Mouse (Mus musculus): ENCODE results near the gene Abhd16a. TPM values are rescaled to one million over a fixed set of nuclear protein-coding genes. Genes with fewer than 3 reads are reported as not detected.

Abhd16a gene
- total RNA-seq, 4 experiments from 2014 or later = 60.7 to 64.8 (median 62.3) TPM

DNA sequence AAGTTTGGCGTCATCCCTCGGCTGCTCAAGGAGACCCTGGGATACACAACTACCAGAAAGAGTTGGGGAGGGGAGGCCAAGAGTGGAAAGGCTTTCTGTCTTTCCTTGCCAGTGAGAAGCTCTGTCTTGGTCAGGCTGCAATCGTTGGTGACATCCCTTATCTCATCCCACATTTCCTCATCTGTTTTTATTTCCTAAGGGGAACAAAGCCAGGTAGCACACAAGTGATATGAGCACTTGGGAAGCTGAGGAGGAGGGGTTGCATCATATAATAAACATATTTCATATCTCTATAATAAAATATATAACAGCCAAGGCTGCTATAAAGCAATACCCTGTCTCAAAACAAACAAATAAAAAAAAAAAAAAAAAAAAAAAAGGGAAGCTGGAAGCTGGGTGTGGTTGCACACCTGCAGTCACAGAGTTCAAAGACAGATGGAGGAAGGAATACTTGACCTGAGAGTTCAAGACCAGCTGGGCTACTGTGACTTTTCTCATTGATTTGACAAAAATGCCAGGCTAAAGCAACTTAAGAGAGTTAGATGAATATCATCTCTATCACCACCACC lies 5.0 kb upstream of the Abhd16a start:
- no peak for DNase-seq (ENCODE audit: low spot score)

GRCm38 (mm10) chr17:35085208-35085865 lies 3.7 kb upstream of the Abhd16a start, which contains the start of gene Ly6g6f:
Gene Ly6g6f (minus strand): TSS chr17:35085610.
- no peak for DNase-seq (ENCODE audit: low spot score)

GRCm38 (mm10) chr17:35088151-35088550 lies 912 bp upstream of the Abhd16a start:
- no peak for DNase-seq (ENCODE audit: low spot score)

- no peak for DNase-seq (ENCODE audit: low spot score)
Observed at GRCm38 (mm10) chr17:35090166-35090932, 1.3 kb downstream of the Abhd16a start.

DNA sequence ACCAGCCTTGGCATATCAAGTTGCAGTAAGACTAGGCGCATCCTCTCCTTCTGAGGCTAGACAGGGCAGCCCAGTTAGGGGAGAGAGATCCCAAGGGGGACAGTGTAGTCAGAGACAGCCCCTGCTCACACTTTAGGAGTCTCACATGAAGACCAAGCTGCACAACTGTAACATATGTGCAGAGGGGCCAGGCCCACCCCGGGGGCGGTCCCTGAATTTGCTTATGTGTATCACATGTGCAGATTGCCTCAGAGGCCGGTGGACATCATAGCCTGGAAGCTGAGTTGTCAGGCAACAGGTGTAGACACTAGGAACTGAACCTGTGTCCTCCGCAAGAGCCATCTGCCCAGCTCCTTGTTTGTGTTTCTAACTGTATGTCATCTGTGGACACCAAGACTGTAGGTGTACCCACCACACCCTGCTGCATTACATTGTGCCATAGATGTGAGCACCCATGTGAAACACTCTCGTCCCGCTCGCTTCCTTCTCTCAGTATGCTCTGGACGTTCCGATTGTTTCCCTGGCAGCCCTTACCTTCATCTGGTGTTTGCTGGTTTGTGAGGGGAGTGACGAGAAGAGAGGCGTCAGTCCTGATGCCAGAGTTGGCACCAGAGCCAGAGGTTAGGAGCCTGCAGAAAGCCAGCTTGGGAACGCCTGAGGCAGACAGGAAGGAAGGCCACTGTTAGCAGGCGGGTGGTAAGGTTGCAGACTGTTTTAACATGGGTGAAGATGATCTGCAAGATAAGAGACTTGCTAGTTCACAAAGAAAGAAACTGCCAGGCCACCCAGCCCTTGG lies 3.5 kb downstream of the Abhd16a start:
- no peak for DNase-seq (ENCODE audit: low spot score)

DNA sequence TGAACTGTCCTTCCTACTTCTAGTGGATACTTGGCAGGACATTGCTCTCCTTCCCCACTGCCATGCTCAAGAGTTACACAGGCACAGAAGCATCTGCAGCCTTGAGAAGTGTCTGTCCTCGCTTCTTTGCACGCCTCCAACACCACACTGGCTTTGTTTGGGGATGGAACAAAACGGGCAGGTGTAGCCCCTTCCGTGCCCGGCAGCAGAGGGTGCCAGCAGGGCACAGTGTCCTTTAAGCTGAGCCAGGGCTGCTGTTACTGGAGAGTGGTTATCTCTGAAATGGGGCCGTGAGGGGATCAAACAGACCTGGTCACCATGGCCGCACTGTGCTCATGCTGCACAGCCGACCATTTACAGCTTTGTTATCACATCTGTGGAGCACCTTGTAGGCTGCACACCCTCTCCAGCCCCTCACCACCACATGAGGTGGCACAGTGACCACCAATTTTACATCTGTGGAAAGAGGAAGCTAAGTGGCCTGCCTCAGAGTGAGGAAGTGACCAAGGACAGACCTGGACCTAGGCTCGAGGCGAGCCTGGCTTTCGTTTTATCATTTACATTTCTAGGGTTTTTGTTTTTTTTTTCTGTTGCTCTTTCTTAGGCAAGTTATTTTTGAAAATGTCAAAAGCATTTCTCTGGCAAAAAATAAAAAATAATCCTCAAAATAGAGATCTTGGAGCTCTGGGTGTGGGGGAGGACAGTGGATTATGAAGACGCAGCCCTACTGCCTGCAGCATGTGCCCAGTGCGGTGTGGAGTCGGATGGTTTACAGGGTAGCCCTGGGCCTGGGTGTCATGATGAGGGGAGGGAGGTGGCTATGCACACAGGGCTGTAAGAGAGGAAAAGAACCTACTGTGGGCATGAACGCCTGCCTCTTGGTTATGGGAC lies 5.7 kb downstream of the Abhd16a start:
- DNase-seq (ENCODE audit: low spot score) = no peak

DNA sequence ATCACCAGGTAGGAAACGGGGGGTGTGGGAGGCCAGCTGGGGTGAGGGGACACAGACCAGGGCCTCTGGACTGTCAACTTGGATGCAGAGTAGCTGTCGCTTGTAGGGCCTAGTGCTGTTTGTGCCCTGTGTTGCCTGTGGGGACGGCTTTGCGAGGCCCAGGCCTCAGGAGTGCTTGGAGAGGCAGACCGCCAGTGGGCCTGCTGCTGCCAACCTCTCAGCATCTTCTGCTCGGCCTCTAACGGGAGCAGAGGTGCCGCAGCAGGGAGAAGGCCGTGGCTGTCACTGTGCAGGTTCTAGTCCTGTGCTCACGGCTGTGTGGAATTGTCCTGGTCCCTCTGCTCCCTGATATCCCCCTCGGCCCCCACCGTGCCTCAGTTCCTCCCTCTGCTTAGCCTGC lies 7.5 kb downstream of the Abhd16a start:
- no peak for DNase-seq (ENCODE audit: low spot score)

DNA sequence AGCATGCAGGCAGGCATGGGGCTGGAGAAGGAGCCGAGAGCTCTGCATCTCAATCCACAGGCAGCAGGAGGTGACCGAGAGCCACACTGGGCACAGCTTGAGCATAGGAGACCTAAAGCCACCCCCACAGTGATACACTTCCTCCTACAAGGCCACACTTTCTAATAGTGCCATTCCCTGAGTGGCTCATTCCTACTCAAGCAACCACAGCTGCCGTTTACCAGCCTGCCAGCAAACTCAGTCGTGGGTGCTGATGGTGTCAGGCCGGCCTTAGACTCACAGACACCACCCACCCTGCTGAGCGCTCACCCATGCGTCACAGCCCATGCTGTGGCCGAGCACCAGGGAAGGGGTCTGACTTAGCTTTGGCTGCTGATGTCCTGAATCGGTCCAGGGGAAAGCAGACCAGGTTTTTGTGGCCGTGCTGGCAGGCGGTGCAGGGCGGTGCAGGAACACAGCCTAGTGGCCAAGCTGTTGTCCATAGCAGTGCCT lies 8.1 kb downstream of the Abhd16a start:
- no peak for DNase-seq (ENCODE audit: low spot score)

DNA sequence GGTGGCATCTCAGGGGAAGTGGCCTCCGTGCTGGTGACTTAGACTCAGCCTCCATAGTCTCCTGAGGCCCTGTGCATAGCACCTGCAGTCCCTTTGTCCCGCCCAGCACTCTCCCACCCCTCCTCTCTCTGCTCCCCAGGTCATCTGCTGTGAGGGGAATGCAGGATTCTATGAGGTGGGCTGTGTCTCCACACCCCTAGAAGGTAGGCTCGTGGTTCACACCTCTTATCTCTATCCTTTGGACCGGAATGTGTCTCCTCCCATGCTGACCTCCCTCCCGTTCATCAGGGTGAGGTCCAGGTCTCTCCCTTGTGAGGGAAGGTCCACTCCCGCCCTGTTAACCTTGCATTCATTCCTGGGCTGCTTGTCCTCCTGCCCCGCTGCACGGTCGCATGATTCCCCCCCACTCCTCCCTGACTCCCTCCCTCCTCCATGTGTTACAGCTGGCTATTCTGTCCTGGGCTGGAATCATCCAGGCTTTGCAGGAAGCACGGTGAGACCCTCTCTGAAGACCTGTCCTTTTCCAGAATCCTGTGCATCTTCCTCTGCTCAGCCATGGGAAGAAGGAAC lies 11.2 kb downstream of the Abhd16a start:
- no peak for DNase-seq (ENCODE audit: low spot score)

GRCm38 (mm10) chr17:35101161-35101560 lies 12.1 kb downstream of the Abhd16a start:
- DNase-seq (ENCODE audit: low spot score) = no peak

DNA sequence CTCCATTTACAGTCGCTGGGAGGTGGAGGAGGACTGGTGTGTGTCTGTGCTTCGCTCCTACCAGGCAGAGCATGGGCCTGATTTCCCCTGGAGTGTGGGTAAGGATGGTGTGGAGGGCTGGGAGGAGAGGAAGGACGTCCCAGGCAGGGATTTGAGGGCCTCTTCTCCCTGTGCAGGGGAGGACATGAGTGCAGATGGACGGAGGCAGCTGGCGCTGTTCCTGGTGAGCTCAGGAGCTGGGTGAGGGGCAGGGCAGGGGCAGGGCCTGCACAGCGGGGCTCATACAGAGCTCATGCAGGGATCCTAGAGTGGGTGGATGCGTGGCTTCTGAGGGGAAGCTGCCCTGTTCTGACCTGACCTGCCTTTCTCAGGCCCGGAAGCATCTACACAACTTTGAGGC lies 13.2 kb downstream of the Abhd16a start:
- DNase-seq (ENCODE audit: low spot score) = no peak

DNA sequence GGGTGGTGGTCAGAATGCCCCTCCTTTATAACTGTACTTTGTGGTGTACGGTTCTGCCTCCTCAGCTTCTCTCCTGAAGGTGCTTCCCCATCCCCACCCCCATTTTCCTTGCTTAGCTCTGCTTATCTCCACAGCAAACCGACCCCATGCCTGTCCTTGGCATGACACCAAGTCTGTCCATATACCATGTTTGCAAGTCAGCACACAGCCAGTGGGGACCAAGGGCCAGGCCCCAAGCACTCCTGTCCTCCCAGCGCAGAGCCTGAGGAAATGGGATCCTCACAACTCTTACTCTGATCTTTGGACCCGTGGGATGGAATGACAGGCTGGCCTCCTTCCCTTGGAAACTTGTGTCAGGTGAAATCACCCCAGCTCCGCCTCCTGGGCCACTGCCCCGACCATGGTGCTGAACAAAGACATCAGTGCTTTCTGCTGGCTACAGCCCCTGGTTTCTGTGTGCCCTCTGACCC lies 14.2 kb downstream of the Abhd16a start:
- no peak for DNase-seq (ENCODE audit: low spot score)

- no peak for DNase-seq (ENCODE audit: low spot score)
Observed at GRCm38 (mm10) chr17:35104079-35104478, 15.0 kb downstream of the Abhd16a start.

- DNase-seq (ENCODE audit: low spot score) = no peak
Observed at GRCm38 (mm10) chr17:35104754-35105153, 15.7 kb downstream of the Abhd16a start.

DNA sequence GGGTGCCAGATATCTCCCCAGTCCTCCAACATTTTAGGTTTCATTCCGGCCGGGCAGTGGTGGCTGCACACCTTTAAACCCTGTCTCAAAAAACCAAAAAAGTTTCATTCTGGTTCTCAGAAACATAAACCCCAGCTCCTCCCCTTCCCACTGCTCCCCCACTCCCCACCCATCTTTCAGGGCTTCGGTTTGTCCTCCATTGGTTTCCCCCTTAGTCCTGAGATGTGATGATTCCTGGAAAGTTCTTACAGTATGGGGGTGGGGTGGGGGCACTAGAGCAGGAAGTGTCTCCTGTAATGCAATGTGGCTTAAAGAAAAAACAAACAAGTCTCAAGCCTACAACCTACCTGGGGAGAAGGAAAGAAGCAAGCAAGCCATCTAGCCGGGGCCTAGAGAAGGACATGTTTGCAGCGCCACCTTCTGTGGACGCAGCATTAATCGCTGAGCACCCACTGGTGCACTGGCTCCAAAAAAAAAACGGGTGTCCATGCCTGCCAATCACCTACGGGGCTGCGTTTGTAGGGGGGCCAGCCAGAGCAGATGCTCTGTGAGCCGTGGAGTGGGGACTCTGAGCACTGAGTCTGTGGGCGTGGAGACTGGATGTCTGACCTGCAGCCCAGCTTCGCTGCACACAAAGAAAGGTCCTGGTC lies 16.8 kb downstream of the Abhd16a start:
- no peak for DNase-seq (ENCODE audit: low spot score)

GRCm38 (mm10) chr17:35106522-35106921 lies 17.5 kb downstream of the Abhd16a start:
- DNase-seq (ENCODE audit: low spot score) = no peak

GRCm38 (mm10) chr17:35108097-35108496 lies 19.0 kb downstream of the Abhd16a start, which contains the start of gene Ly6g5c:
Gene Ly6g5c (plus strand): TSS chr17:35108279.
- DNase-seq (ENCODE audit: low spot score) = no peak

DNA sequence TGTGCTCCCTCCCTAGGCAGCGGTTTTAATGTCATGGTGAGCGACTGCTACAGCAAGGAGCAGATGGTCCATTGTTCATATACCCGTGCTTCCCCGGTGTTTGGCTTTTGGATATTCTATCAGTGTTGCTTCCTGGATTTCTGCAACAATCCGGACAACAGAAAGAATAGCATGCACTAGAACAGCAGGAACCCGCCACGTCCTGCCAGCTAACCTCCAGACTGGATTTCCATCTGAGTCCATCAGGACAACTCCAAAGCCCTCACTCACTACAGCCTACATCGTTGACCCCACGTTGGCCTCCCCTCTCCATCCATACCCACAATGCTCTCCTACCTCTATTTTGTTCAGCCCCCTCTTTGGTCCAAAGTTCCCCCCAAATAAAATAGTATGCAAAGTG lies 22.7 kb downstream of the Abhd16a start:
- DNase-seq (ENCODE audit: low spot score) = no peak
